Mouse (Mus musculus): Measurements from ENCODE around the gene Pabpn1. TPM values are rescaled to one million over a fixed set of nuclear protein-coding genes. Genes with fewer than 3 reads are reported as not detected.

The Pabpn1 gene
- polyA plus RNA-seq, 1 experiment: 317 TPM

GRCm38 (mm10) chr14:54870861-54871260 lies 21.4 kb upstream of the Pabpn1 start, which contains the start of gene Homez:
TSS of gene Homez (minus strand) at chr14:54870961.
- no peaks in the 10 kb centered on the region for H3K9me3 ChIP-seq (replicated peaks; ENCODE audit: control insufficient read depth, insufficient read depth, low read length, poor library complexity, severe bottlenecking)
- H3K27me3 ChIP-seq (ENCODE audit: control insufficient read depth, insufficient read depth, low read length, poor library complexity, severe bottlenecking): no peaks in the 10 kb centered on the region
- no peak within 1 kb of the TSS for H3K9ac ChIP-seq (ENCODE audit: low read depth, poor library complexity, severe bottlenecking)
- H3K4me1 ChIP-seq (ENCODE audit: control insufficient read depth, insufficient read depth, low read length): no peaks in the 10 kb centered on the region
- H3K4me3 ChIP-seq (ENCODE audit: low read depth, low read length): no peak within 1 kb of the TSS
- H3K27ac ChIP-seq (ENCODE audit: insufficient read depth, low read length): no peak within 1 kb of the TSS
- TF ChIP-seq POLR2A (IDR thresholded peaks at IDR 0.05; ENCODE audit: insufficient read depth, low read length) (no peak), CTCF (IDR thresholded peaks at IDR 0.05; ENCODE audit: low read depth, low read length) (no peak), EP300 (IDR thresholded peaks at IDR 0.05; ENCODE audit: insufficient read depth, low read depth, low read length) (no peak)
- H3K36me3 ChIP-seq (ENCODE audit: control insufficient read depth, insufficient read depth, low read length, poor library complexity, severe bottlenecking): no peaks in the 10 kb centered on the region

- H3K9ac ChIP-seq (ENCODE audit: low read depth, poor library complexity, severe bottlenecking): no peak overlapping the region
- H3K4me1 ChIP-seq (ENCODE audit: control insufficient read depth, insufficient read depth, low read length): no peaks in the 10 kb centered on the region
- H3K4me3 ChIP-seq (ENCODE audit: low read depth, low read length): no peak overlapping the region
- TF ChIP-seq EP300 (IDR thresholded peaks at IDR 0.05; ENCODE audit: insufficient read depth, low read depth, low read length) (no peak), CTCF (IDR thresholded peaks at IDR 0.05; ENCODE audit: low read depth, low read length) (no peak), POLR2A (IDR thresholded peaks at IDR 0.05; ENCODE audit: insufficient read depth, low read length) (no peak)
- H3K9me3 ChIP-seq (replicated peaks; ENCODE audit: control insufficient read depth, insufficient read depth, low read length, poor library complexity, severe bottlenecking): no peaks in the 10 kb centered on the region
- no peaks in the 10 kb centered on the region for H3K27me3 ChIP-seq (ENCODE audit: control insufficient read depth, insufficient read depth, low read length, poor library complexity, severe bottlenecking)
- no peaks in the 10 kb centered on the region for H3K36me3 ChIP-seq (ENCODE audit: control insufficient read depth, insufficient read depth, low read length, poor library complexity, severe bottlenecking)
- H3K27ac ChIP-seq (ENCODE audit: insufficient read depth, low read length): no peak overlapping the region
Measured at GRCm38 (mm10) chr14:54874165-54874564, 18.1 kb upstream of the Pabpn1 start.

GRCm38 (mm10) chr14:54875844-54876538 lies 16.3 kb upstream of the Pabpn1 start:
- Histone ChIP-seq H3K4me1 (ENCODE audit: control insufficient read depth, insufficient read depth, low read length) (no peaks in the 10 kb centered on the region), H3K9ac (ENCODE audit: low read depth, poor library complexity, severe bottlenecking) (peak overlapping the region; percentile 74), H3K4me3 (ENCODE audit: low read depth, low read length) (peak overlapping the region; percentile 70), H3K9me3 (replicated peaks; ENCODE audit: control insufficient read depth, insufficient read depth, low read length, poor library complexity, severe bottlenecking) (no peaks in the 10 kb centered on the region), H3K27ac (ENCODE audit: insufficient read depth, low read length) (no peak overlapping the region; the same call in 1 of the 2 replicates), H3K27me3 (ENCODE audit: control insufficient read depth, insufficient read depth, low read length, poor library complexity, severe bottlenecking) (no peaks in the 10 kb centered on the region), H3K36me3 (ENCODE audit: control insufficient read depth, insufficient read depth, low read length, poor library complexity, severe bottlenecking) (no peaks in the 10 kb centered on the region)
- TF ChIP-seq POLR2A (IDR thresholded peaks at IDR 0.05; ENCODE audit: insufficient read depth, low read length): no peak
- no peak for TF ChIP-seq CTCF (IDR thresholded peaks at IDR 0.05; ENCODE audit: low read depth, low read length)
- TF ChIP-seq EP300 (IDR thresholded peaks at IDR 0.05; ENCODE audit: insufficient read depth, low read depth, low read length): no peak

- Histone ChIP-seq H3K27me3 (ENCODE audit: control insufficient read depth, insufficient read depth, low read length, poor library complexity, severe bottlenecking) (no peaks in the 10 kb centered on the region), H3K9ac (ENCODE audit: low read depth, poor library complexity, severe bottlenecking) (peak overlapping the region; percentile 74), H3K9me3 (replicated peaks; ENCODE audit: control insufficient read depth, insufficient read depth, low read length, poor library complexity, severe bottlenecking) (no peaks in the 10 kb centered on the region), H3K27ac (ENCODE audit: insufficient read depth, low read length) (no peak overlapping the region), H3K4me3 (ENCODE audit: low read depth, low read length) (peak overlapping the region; percentile 70), H3K36me3 (ENCODE audit: control insufficient read depth, insufficient read depth, low read length, poor library complexity, severe bottlenecking) (no peaks in the 10 kb centered on the region), H3K4me1 (ENCODE audit: control insufficient read depth, insufficient read depth, low read length) (no peaks in the 10 kb centered on the region)
- no peak for TF ChIP-seq POLR2A (IDR thresholded peaks at IDR 0.05; ENCODE audit: insufficient read depth, low read length)
- no peak for TF ChIP-seq CTCF (IDR thresholded peaks at IDR 0.05; ENCODE audit: low read depth, low read length)
- TF ChIP-seq EP300 (IDR thresholded peaks at IDR 0.05; ENCODE audit: insufficient read depth, low read depth, low read length): no peak
Measured at GRCm38 (mm10) chr14:54876539-54877047, 15.7 kb upstream of the Pabpn1 start.

- H3K27me3 ChIP-seq (ENCODE audit: control insufficient read depth, insufficient read depth, low read length, poor library complexity, severe bottlenecking): no peaks in the 10 kb centered on the region
- no peak within 1 kb of the TSS for H3K27ac ChIP-seq (ENCODE audit: insufficient read depth, low read length)
- H3K4me3 ChIP-seq (ENCODE audit: low read depth, low read length): peak within 1 kb of the TSS; percentile 70
- peak within 1 kb of the TSS; percentile 74 for H3K9ac ChIP-seq (ENCODE audit: low read depth, poor library complexity, severe bottlenecking)
- H3K9me3 ChIP-seq (replicated peaks; ENCODE audit: control insufficient read depth, insufficient read depth, low read length, poor library complexity, severe bottlenecking): no peaks in the 10 kb centered on the region
- H3K4me1 ChIP-seq (ENCODE audit: control insufficient read depth, insufficient read depth, low read length): no peaks in the 10 kb centered on the region
- H3K36me3 ChIP-seq (ENCODE audit: control insufficient read depth, insufficient read depth, low read length, poor library complexity, severe bottlenecking): no peaks in the 10 kb centered on the region
- TF ChIP-seq EP300 (IDR thresholded peaks at IDR 0.05; ENCODE audit: insufficient read depth, low read depth, low read length) (no peak), POLR2A (IDR thresholded peaks at IDR 0.05; ENCODE audit: insufficient read depth, low read length) (no peak), CTCF (IDR thresholded peaks at IDR 0.05; ENCODE audit: low read depth, low read length) (no peak)
Measured at GRCm38 (mm10) chr14:54877048-54877715, 15.1 kb upstream of the Pabpn1 start, which contains the start of gene Ppp1r3e. TSS of gene Ppp1r3e (minus strand) at chr14:54877550.

Measured in ES-Bruce4 (cell line).